Mouse (Mus musculus): ENCODE measurements around the gene Gnat2.
A peak's percentile ranks its signal among the peaks of the same experiment; 100 is the strongest.

The Gnat2 gene

DNA sequence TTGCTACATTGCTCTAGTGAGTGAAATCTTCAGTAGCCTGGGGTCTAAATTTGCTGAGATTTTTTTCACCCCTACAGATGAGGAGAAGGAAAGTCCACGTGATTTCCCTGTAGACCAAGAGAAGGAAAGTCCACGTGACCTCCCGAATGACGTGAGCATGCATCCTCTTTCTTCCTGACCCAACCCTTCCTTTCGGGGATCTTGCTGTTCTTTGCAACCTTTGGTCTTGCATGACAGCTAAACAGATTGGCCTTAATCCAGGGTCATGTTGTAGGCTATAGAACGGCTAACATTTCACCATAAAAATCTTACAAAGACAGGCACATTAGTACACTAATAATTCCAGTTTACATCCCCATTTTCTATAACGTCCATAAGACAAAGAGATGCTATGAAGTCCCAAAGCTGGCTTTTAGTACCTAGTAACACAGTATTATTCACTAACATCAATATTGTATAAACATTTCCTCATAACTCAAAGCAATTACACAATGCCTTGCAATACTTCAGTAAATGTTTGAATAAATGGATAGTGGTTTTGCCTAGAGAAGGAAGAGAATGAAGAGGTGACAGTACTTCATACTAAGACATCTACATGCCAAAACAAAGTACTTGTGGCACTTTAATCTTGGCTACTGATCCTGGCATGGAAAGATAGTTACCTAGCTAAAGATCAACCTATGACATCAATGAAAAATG, 21.2 kb downstream of the Gnat2 start:
- peak; percentile 16 for DNase-seq (ENCODE audit: low read depth, low spot score)

DNA sequence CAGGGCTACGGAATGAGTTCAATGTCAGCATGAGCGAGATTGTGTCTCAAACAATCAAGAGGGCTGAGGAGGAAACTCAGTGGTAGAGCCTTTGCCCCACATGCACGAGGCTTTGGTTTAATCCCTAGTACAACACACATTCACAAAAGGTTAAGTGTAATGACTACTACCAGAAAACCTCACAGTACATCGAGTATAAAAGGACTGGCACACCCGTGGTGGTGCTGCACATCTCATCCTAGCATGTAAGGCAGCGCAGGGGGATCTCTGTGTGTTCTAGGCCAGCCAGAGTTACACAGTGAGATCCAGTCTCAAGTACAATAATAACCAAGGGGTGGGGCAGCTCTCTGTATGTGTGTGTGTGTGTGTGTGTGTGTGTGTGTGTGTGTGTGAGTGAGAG, 24.9 kb downstream of the Gnat2 start:
- no peak for DNase-seq (ENCODE audit: low read depth, low spot score)

DNA sequence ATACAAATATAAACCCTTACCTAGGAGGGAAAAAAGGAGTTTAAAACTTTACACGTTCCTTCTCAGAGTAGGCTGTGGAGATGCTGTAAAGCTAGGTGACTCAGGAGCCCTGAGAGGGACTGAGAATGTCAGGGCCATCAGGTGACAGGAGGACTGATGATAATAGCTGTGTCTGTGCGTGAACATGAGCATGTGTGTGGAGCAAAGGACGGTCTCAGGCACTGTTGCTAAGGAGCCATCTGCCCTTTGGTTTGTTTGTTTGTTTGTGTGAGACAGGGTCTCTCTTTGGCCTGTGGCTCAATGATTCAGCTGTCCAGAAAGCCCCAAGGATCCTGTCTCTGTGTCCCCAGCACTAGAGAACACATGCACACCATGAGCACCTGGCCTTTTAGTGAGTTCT, 28.5 kb downstream of the Gnat2 start:
- DNase-seq (ENCODE audit: low read depth, low spot score) = no peak

DNA sequence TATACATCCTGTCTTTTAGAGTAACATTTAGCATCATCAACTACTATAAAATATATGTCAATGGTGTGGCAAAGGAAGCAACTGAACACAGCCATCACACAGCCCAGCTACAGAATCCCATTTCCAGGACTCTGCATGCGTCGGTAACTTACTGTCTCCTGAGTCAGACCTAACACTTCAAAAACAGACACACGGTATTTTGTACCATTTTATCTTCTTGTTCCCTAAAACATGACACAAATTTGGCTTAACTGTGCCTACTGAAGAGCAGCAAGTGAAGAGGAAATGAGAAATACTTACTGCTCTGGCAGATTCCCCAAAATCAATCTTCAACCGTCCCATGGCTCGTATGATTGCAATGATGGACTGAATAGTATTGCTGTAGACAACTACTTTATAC, 30.7 kb downstream of the Gnat2 start:
- no peak for DNase-seq (ENCODE audit: low read depth, low spot score)

DNA sequence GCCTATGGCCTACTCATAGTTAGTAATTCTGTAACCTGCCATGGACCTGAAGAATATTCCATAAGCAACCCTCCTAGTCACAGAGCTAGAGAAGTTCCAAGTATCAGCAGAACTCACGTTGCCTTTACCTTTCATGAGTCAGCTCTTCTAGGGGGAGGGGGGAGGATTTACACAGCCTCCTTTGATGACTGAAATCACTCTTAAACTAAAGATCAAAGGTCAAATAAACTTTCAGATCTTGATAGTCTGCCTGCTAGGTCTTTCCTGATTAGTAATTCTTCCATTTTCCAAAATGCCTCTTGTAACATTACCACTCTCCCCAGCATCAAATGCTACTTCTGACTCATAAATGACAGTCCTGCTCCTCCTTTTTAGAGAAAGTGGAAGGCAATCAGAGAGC, 31.5 kb downstream of the Gnat2 start:
- no peak for DNase-seq (ENCODE audit: low read depth, low spot score)

DNA sequence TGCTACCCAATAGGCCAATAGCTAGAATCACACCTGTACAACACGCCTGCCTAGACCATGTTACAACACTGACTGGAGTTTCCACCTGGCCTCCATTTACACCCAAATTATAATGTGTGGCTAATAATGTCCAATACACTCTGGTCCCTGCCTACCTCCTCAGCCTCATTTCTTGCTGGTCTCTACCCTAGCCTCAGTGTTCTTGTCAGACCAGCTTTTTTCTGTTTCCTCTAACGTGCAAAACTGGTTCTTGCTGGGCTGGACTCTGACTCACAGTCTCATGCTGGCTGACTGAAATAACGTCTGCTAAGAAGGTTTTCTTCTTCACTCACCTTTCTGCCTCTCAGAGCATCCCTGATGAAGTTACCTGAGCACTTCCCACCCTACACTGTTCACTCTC, 33.7 kb downstream of the Gnat2 start:
- DNase-seq (ENCODE audit: low read depth, low spot score) = no peak

DNA sequence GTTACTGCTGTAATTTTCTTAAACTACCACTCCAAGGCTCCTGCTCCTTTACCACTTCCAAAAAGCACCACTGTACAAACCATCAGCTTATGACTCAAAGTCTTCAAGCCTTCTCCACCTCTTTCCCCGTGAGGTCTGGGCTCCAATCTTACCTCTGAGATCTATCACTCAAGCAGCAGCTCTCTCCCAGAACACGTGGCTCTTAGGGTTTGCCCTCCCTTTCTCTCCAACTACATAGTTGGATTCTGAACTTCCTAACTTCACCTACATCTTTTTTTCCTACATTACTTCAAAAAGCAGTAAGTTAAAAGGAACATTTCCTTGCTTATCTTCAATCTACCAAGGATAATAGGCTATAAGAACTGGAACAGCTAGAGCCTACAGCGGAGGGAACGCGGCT, 35.9 kb downstream of the Gnat2 start:
- DNase-seq (ENCODE audit: low read depth, low spot score) = no peak

DNA sequence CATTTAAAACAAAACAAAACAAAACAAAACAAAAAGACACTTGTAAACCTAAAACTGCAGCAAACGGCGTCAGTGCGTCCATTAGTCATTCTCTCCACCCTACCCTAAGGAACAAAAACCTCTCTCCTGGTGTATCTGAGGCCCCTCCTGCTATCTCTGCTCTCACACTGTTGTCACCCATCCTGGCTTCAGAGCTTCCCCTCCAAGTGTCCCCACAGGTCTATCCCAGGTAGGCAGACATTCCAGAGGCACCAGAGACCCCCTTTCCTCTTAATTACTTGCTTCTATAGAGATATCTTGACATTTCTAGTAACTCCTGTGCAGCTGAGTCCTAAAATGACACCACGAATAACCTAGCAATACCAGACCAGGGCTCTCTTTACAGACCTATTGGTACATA, 36.8 kb downstream of the Gnat2 start:
- no peak for DNase-seq (ENCODE audit: low read depth, low spot score)

DNA sequence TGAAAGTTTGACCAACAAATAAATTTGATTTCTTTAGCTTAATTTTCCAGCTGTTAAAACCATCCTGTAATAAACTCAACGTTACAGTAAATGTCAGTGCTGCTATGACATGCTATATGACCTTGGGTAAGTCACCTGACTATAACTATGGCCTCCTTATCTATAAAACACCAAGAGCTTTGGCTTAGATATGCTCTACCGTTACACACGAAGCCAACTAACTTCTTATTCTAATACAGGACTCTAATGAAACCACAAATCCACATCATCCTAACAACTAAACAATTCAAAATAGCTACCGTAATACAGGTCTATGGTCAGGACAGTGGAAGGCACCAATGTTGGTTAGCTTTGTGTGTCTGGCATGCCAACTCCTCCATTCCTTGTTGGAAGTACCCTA, 37.2 kb downstream of the Gnat2 start:
- no peak for DNase-seq (ENCODE audit: low read depth, low spot score)

DNA sequence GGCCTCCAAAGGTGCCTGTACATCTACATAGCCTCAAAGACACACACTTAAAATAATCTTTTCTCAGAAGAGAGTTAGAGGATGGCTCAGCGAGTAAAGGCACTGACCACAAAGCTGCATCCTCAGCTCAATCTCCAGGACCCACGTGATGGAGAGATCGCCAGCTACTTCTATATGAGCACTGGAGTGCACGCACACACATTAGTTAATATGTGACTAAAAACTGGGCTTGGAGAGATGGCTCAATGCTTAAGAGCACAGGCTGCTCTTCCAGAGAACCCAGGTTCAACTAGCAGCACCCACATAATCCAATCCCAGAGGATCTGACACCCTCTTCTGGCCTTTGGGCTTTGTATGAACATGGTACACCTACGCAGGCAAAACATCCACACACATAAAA, 38.6 kb downstream of the Gnat2 start:
- no peak for DNase-seq (ENCODE audit: low read depth, low spot score)

DNA sequence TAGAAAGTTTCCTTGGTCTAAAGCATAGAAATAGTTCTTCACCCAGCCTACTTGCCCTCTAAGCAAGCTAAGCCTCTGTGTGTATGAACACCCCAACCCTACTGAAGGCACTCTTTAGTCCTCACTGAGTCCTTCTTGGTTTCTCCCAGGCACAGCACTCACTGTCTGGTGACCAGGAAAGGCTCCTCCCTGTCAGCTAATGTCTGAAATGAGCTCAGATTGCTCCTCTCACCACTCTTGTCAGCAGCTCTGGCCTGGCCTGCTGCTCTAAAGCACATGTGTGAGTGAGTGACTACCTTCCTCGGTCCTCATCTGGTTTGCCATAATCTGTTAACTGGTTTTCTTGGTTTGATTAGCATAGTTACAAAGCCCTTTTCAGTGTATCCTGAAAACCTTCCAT, 39.2 kb downstream of the Gnat2 start:
- DNase-seq (ENCODE audit: low read depth, low spot score) = peak; percentile 40

DNA sequence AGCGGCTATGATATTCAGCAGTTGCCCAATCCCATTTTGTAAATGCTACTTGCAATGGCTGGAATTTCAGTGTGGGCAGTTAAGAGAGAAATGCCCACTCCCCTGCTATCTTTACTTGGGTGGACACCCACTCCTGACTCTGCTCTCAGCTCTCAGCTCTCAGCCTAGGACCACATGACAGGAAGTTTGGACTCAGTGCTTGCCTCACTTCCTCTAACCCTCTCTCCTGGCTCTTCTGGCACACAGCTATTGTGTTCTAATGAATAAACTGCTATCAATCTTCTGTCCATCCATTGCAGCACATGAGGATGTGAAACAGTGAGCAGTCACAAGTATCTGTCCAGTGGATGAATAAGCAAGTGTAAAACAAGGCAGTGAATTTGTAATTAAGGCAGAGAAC, 39.9 kb downstream of the Gnat2 start:
- no peak for DNase-seq (ENCODE audit: low read depth, low spot score)

DNA sequence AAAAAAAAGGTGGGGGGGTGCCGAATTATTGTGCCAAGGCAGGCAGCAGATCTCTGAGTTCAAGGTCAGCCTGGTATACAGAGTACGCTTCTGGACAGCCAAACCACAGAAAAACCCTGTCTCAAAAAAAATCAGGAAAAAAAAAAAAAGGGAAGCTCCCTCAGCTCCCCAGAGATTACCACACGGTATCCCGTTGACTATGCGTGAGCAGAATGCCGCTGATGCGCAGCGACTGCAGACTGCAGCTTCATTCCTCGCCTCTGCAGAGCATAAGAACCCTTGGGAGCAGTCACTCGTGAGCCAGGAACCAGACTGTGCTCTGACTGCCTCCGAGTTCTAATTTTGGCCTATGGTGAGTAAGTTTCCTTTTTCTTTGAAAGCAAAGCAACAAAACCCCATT, 42.1 kb downstream of the Gnat2 start:
- DNase-seq (ENCODE audit: low read depth, low spot score) = no peak

DNA sequence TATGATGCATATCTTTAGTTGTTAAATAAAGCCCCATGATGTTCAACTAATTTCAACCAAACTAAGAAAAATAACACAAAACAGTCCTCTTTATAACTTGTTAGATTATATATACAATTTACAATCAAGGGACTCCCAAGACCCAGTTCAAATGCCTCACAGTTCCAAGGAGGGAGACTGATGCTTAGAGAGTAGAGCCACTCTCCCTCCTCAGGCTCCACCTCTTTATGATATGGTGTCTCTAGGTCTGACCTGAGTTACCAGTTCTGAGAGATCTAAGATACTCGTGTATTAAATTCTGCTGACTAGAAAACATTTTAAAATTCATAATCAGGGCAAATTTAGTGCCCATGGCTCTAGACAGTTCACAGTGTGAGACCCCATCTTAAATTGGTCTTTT, 46.5 kb downstream of the Gnat2 start:
- no peak for DNase-seq (ENCODE audit: low read depth, low spot score)

DNA sequence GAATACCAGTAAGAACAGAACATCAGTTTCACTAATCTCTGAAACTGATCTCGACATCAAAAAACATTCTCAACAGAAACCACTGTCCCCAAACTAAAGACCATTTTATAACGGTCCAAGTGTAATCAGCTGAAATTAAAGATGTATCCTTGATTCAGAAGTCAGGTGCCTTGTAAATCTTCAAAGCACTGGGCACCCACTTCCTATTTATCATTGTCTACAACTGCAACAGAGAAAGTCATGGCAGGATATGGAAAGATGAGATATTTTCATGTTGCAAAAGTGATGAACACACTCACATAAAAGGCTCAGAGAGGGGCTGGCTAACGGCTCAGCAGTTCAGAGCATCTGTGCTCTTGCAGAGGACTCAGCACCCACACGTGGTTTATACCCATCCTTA, 48.2 kb downstream of the Gnat2 start:
- DNase-seq (ENCODE audit: low read depth, low spot score) = no peak

DNA sequence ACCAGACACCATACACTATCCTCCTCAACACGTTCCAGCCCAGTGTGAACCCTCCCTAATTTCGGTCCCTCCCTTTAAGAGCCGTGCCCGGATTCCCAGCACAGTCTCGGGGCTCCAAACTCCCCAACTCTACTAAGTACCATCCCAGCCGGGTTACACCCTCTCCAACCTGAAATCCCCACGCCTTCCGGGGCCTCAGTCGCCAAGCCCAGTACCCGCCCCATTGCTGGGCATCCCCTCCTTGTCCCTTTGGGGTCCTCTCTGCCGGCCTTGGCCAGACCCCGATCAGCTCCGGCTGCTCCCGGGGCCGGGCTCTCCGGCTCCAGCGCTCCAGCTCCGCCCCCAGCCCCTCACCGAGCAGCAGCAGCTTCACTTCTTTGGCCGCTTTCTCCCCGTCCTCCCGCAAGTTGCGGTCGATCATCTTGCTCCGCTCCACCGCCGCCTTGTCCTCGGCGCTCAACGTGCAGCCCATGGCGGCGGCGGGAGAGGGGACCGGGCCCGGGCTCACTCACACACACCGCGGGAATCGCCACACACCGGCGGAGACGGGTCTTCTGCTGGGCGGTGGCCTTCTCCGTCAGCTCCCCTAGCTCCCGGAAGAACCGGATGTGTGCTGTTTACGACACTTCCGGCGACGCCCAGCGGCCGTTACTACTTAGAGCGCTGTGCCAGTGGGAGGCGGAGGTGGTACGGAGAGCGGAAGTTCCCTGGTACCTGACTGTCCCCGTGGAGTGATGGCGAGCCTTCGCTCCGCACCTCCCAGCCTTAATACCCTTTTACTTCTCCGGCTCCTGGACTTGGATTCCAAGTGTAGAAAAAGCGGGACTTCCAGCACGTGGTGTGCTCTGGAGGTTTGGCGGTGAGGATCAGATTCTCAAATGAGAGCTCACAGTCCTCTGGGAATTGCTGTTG, 53.2 kb downstream of the Gnat2 start, which contains the start of gene Gnai3:
Gene Gnai3 (minus strand): TSS at position 613 of the 912 bp plus-strand sequence.
- DNase-seq (ENCODE audit: low read depth, low spot score) = peak; percentile 88

DNA sequence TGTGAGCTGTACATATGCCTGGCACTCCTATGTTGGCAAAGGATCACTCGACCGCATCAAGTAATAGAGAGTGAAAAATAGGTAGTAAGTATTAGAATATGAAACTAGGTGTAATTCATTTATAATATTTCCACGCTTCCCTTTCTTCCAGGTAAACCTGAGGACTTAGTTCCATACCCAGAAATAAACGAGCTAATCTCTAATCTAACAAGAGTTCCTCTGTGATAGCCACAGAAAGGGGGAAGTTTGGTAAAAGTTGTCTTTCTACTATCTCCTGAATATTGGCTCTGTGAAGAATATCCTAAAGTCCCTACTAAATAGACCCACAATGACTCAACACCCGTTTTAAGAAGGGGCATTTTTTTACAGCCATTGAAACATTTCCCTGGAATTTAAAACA, 54.1 kb downstream of the Gnat2 start:
- DNase-seq (ENCODE audit: low read depth, low spot score) = no peak

DNA sequence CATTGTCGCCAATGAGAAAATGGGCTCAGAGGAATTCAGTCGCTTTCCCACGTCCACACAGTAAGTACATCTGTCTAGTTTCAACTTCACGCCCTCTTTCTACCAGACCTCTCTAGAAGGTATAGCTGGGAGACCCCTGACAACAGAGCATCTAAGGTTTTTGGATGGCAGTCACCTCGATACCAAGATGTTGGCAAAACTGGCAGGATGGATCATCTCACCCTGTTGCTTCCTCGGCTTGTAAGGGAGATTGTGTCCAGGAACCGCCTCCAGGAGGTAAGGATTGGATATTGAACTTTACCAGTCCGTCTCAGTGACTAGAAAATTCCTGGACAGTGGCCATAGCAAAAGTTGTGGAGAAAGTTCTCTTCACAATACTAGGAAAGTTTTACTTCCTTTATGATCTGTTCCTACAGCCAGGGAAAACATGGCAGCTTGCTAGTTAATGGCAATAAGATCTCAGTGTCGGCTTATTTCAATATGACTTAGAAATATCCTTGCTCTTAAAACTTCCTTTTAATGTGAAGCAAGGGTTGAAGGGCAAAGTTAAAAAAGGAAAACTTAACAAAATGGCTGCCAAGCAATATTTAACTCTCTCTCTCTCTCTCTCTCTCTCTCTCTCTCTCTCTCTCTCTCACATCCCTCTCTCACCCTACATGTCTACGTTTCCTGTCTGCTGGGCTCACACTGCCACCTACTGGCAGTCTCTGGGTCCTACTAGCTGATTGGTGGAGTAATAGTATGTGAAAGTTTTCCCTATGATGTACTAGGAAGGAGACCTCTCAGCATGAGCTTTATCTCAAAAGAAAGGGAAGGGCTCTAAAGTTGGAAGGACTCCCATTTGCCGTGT, 55.0 kb downstream of the Gnat2 start:
- peak; percentile 87 for DNase-seq (ENCODE audit: low read depth, low spot score)
